Mouse (Mus musculus) MEL (cell line): Measurements from ENCODE around the gene Ldlrap1. TPM values are rescaled to one million over a fixed set of nuclear protein-coding genes. Genes with fewer than 3 reads are reported as not detected.

ENCODE experiments used
- DNase-seq: peaks from one replicate; pipeline ENCODE4 v3.0.0; 2011; ENCODE audit warnings: low read depth, low spot score
- H3K27ac ChIP-seq: 2 replicates; pipeline ENCODE4 v1.5.1; 2012; ENCODE audit warnings: low read depth, mild to moderate bottlenecking, control low read depth, low read length, moderate library complexity; ENCODE audit not compliant: control insufficient read depth
- H3K27me3 ChIP-seq, 2 experiments: fragments of 150-350 bp in 1 of 2; sonication (generic) in 1 of 2; 2 replicates each; pipeline ENCODE4 v1.6.1; 2012; ENCODE audit warnings: low read length in 2 of 2, mild to moderate bottlenecking in 2 of 2, improper control_type of control experiment in 1 of 2, moderate library complexity in 1 of 2; ENCODE audit not compliant: insufficient read depth in 2 of 2, control insufficient read depth in 1 of 2
- H3K36me3 ChIP-seq, 2 experiments: 2 replicates each; pipeline ENCODE4 v1.6.1; 2012 to 2014; ENCODE audit warnings: low read length in 2 of 2, improper control_type of control experiment in 1 of 2, inconsistent platforms in 1 of 2, mild to moderate bottlenecking in 1 of 2; ENCODE audit not compliant: insufficient read depth in 2 of 2, control insufficient read depth in 1 of 2
- H3K4me1 ChIP-seq, 2 experiments: fragments of 150-350 bp in 1 of 2; sonication (generic) in 1 of 2; 2 replicates each; pipeline ENCODE4 v1.6.1; 2012; ENCODE audit warnings: low read length in 2 of 2, improper control_type of control experiment in 1 of 2, mild to moderate bottlenecking in 1 of 2; ENCODE audit not compliant: insufficient read depth in 2 of 2, control insufficient read depth in 1 of 2
- H3K4me3 ChIP-seq, 2 experiments: fragments of 150-350 bp in 1 of 2; sonication (generic) in 1 of 2; 2 replicates each; pipeline ENCODE4 v1.5.1; 2012; ENCODE audit warnings: low read depth in 2 of 2, low read length in 2 of 2, mild to moderate bottlenecking in 2 of 2, moderate library complexity in 2 of 2, control low read depth in 1 of 2, improper control_type of control experiment in 1 of 2; ENCODE audit not compliant: control insufficient read depth in 1 of 2, insufficient read depth in 1 of 2
- H3K79me2 ChIP-seq: 2 replicates; pipeline ENCODE4 v1.6.1; 2012; ENCODE audit warnings: mild to moderate bottlenecking, low read length, moderate library complexity; ENCODE audit not compliant: control insufficient read depth, poor library complexity, insufficient read depth
- H3K9ac ChIP-seq: 2 replicates; pipeline ENCODE4 v1.6.1; 2012; ENCODE audit warnings: low read depth, mild to moderate bottlenecking, control low read depth, low read length, moderate library complexity; ENCODE audit not compliant: control insufficient read depth, poor library complexity, severe bottlenecking
- H3K9me3 ChIP-seq: fragments of 150-350 bp; sonication (generic); replicated peaks from 2 replicates; pipeline ENCODE4 v1.6.1; 2012; ENCODE audit warnings: mild to moderate bottlenecking, low read length, improper control_type of control experiment, moderate library complexity; ENCODE audit not compliant: insufficient read depth
- CTCF ChIP-seq, 3 experiments: IDR thresholded peaks in 2 of 3; conservative IDR thresholded peaks in 1 of 3; 2 replicates each; pipeline ENCODE4 v1.5.1; 2011 to 2012; ENCODE audit warnings: low read length in 3 of 3, low read depth in 2 of 3, mild to moderate bottlenecking in 2 of 3, improper control_type of control experiment in 1 of 3, inconsistent platforms in 1 of 3, mixed read lengths in 1 of 3, moderate library complexity in 1 of 3; ENCODE audit not compliant: control insufficient read depth in 1 of 3, insufficient read depth in 1 of 3, poor library complexity in 1 of 3, severe bottlenecking in 1 of 3
- E2F4 ChIP-seq: IDR thresholded peaks from 2 replicates; pipeline ENCODE4 v1.6.1; 2011; ENCODE audit warnings: low read depth, low read length, improper control_type of control experiment, borderline replicate concordance
- EP300 ChIP-seq, 2 experiments: IDR thresholded peaks; 2 replicates each; pipeline ENCODE4 v1.6.1; 2011; ENCODE audit warnings: improper control_type of control experiment in 2 of 2, low read length in 2 of 2, low read depth in 1 of 2, mild to moderate bottlenecking in 1 of 2
- GABPA ChIP-seq: IDR thresholded peaks from 2 replicates; pipeline ENCODE4 v1.6.1; 2012; ENCODE audit warnings: low read depth, mild to moderate bottlenecking, inconsistent platforms, low read length, improper control_type of control experiment, moderate library complexity
- GATA1 ChIP-seq: IDR thresholded peaks from 2 replicates; pipeline ENCODE4 v1.6.1; 2011; ENCODE audit warnings: low read depth, low read length, improper control_type of control experiment
- HCFC1 ChIP-seq: IDR thresholded peaks from 2 replicates; pipeline ENCODE4 v1.6.1; 2012; ENCODE audit warnings: low read depth, mild to moderate bottlenecking, inconsistent platforms, low read length, improper control_type of control experiment, moderate library complexity
- JUND ChIP-seq: IDR thresholded peaks from 2 replicates; pipeline ENCODE4 v1.6.1; 2011; ENCODE audit warnings: low read depth, mild to moderate bottlenecking, improper control_type of control experiment, low read length
- KAT2A ChIP-seq: conservative IDR thresholded peaks from 2 replicates; pipeline ENCODE4 v1.6.1; 2012; ENCODE audit warnings: low read depth, low read length, improper control_type of control experiment, inconsistent platforms
- MAFK ChIP-seq: IDR thresholded peaks from 2 replicates; pipeline ENCODE4 v1.6.1; 2011; ENCODE audit warnings: low read depth, mild to moderate bottlenecking, low read length, improper control_type of control experiment, borderline replicate concordance
- MAX ChIP-seq: IDR thresholded peaks from 2 replicates; pipeline ENCODE4 v1.6.1; 2011; ENCODE audit warnings: low read length, improper control_type of control experiment
- MEF2A ChIP-seq: IDR thresholded peaks from 2 replicates; pipeline ENCODE4 v1.6.1; 2014; ENCODE audit warnings: low read depth, mild to moderate bottlenecking, inconsistent platforms, low read length, improper control_type of control experiment; ENCODE audit not compliant: poor library complexity, insufficient replicate concordance, severe bottlenecking; ENCODE audit errors: extremely low read depth
- MXI1 ChIP-seq: IDR thresholded peaks from 2 replicates; pipeline ENCODE4 v1.6.1; 2011; ENCODE audit warnings: mild to moderate bottlenecking, low read depth, low read length, improper control_type of control experiment
- NELFE ChIP-seq: IDR thresholded peaks from 2 replicates; pipeline ENCODE4 v1.6.1; 2011; ENCODE audit warnings: low read depth, low read length, improper control_type of control experiment
- NRF1 ChIP-seq: IDR thresholded peaks from 2 replicates; pipeline ENCODE4 v1.6.1; 2014; ENCODE audit warnings: low read depth, mild to moderate bottlenecking, inconsistent platforms, low read length, improper control_type of control experiment, moderate library complexity; ENCODE audit not compliant: poor library complexity, insufficient read depth, severe bottlenecking
- POLR2A ChIP-seq, 2 experiments: IDR thresholded peaks; 2 replicates each; pipeline ENCODE4 v1.6.1; 2011 to 2012; ENCODE audit warnings: low read length in 2 of 2, mild to moderate bottlenecking in 2 of 2, control low read depth in 1 of 2, improper control_type of control experiment in 1 of 2, low read depth in 1 of 2, moderate library complexity in 1 of 2; ENCODE audit not compliant: control insufficient read depth in 1 of 2, insufficient read depth in 1 of 2, poor library complexity in 1 of 2
- POLR2AphosphoS2 ChIP-seq: IDR thresholded peaks from 2 replicates; pipeline ENCODE4 v1.6.1; 2011; ENCODE audit warnings: low read length, improper control_type of control experiment
- RAD21 ChIP-seq: IDR thresholded peaks from 2 replicates; pipeline ENCODE4 v1.6.1; 2011; ENCODE audit warnings: mild to moderate bottlenecking, low read depth, low read length, improper control_type of control experiment
- RCOR1 ChIP-seq: IDR thresholded peaks from 2 replicates; pipeline ENCODE4 v1.6.1; 2012; ENCODE audit warnings: low read depth, mild to moderate bottlenecking, inconsistent platforms, low read length, improper control_type of control experiment
- SIN3A ChIP-seq: IDR thresholded peaks from 2 replicates; pipeline ENCODE4 v1.6.1; 2012; ENCODE audit warnings: low read length, improper control_type of control experiment, inconsistent platforms
- SMC3 ChIP-seq: IDR thresholded peaks from 2 replicates; pipeline ENCODE4 v1.6.1; 2011; ENCODE audit warnings: low read depth, low read length, improper control_type of control experiment
- TAL1 ChIP-seq: IDR thresholded peaks from 2 replicates; pipeline ENCODE4 v1.6.1; 2012; ENCODE audit warnings: mild to moderate bottlenecking, inconsistent platforms, low read length, moderate library complexity, mixed read lengths
- TCF12 ChIP-seq: IDR thresholded peaks from 2 replicates; pipeline ENCODE4 v1.6.1; 2014; ENCODE audit warnings: low read depth, mild to moderate bottlenecking, inconsistent platforms, low read length, improper control_type of control experiment, moderate library complexity
- USF1 ChIP-seq: IDR thresholded peaks from 2 replicates; pipeline ENCODE4 v1.6.1; 2014; ENCODE audit warnings: low read depth, mild to moderate bottlenecking, inconsistent platforms, low read length, improper control_type of control experiment, moderate library complexity
- USF2 ChIP-seq, 2 experiments: IDR thresholded peaks; 2 replicates each; pipeline ENCODE4 v1.6.1; 2011 to 2012; ENCODE audit warnings: improper control_type of control experiment in 2 of 2, low read length in 2 of 2, borderline replicate concordance in 1 of 2, inconsistent platforms in 1 of 2, low read depth in 1 of 2, mild to moderate bottlenecking in 1 of 2; ENCODE audit not compliant: insufficient read depth in 1 of 2
- ZC3H11A ChIP-seq: IDR thresholded peaks from 2 replicates; pipeline ENCODE4 v1.6.1; 2012; ENCODE audit warnings: low read depth, mild to moderate bottlenecking, inconsistent platforms, low read length, improper control_type of control experiment
- ZMIZ1 ChIP-seq: IDR thresholded peaks from 2 replicates; pipeline ENCODE4 v1.6.1; 2012; ENCODE audit warnings: low read depth, mild to moderate bottlenecking, inconsistent platforms, low read length, improper control_type of control experiment, moderate library complexity
- ZNF384 ChIP-seq: IDR thresholded peaks from 2 replicates; pipeline ENCODE4 v1.6.1; 2012; ENCODE audit warnings: low read depth, mild to moderate bottlenecking, inconsistent platforms, low read length, improper control_type of control experiment
- polyA plus RNA-seq, 2 experiments: library from polyadenylated mRNA; stranded (reverse) in 1 of 2; unstranded in 1 of 2; fragments of >175 nt in 1 of 2; fragments of >200 nt in 1 of 2; gene quantifications; 2 replicates each; pipeline versions ENCODE4 v1.2.1 to v1.2.4; 2012; ENCODE audit warnings: low replicate concordance in 2 of 2, low read depth in 1 of 2; ENCODE audit not compliant: insufficient read length in 2 of 2, insufficient read depth in 1 of 2, missing spikeins in 1 of 2
- total RNA-seq: library from RNA; depleted of rRNA; stranded (reverse); fragments of 300-350 nt; gene quantifications from 2 replicates; pipeline ENCODE4 v1.2.3, GENCODE M21; 2012

The Ldlrap1 gene
- total and polyA plus RNA-seq, 3 experiments = 23.7 to 24.8 TPM; not detected in 1

GRCm38 (mm10) chr4:134719489-134719888, 48.3 kb downstream of the Ldlrap1 start:
- Histone ChIP-seq H3K4me3 (no peak overlapping the region), H3K27ac (no peak overlapping the region), H3K27me3 (no peaks in the 10 kb centered on the region), H3K9ac (0 out of 2 replicates have a peak overlapping the region, but pooled peaks have one; percentile 22), H3K36me3 (peaks cover 0 to 8% of the 10 kb centered on the region in 2 experiments; a peak in 2 of 4 replicates), H3K4me1 (peaks cover 7 to 13% of the 10 kb centered on the region in 2 experiments), H3K79me2 (no peaks in the 10 kb centered on the region), H3K9me3 (no peaks in the 10 kb centered on the region)
- peak; percentile 67 for DNase-seq
- TF ChIP-seq SMC3 (0 out of 2 replicates have a peak, but pooled peaks have one; percentile 8), ZMIZ1 (no peak), TCF12 (peak; percentile 70), RCOR1 (0 out of 2 replicates have a peak, but pooled peaks have one; percentile 18), EP300 (IDR thresholded peaks at IDR 0.05; ENCODE audit: low read depth in 1 of 2, low read length in 2 of 2) (peak; percentile 54 to 62), TAL1 (peak; percentile 77), KAT2A (no peak), SIN3A (0 out of 2 replicates have a peak, but pooled peaks have one; percentile 17), NRF1 (no peak), GATA1 (peak; percentile 68; the same call in 1 of the 2 replicates)

- H3K79me2 ChIP-seq = no peaks in the 10 kb centered on the region; the same call in 1 of the 2 replicates
- peak; percentile 88 for DNase-seq
- TF ChIP-seq USF1 = peak; percentile 93
- TF ChIP-seq EP300 (IDR thresholded peaks at IDR 0.05; ENCODE audit: low read depth in 1 of 2, low read length in 2 of 2) = no peak
- no peak for TF ChIP-seq MEF2A
- TF ChIP-seq KAT2A = no peak
- peak; percentile 59 to 89 (median 88) for TF ChIP-seq CTCF (IDR thresholded peaks at IDR 0.05 in 2 of 3, conservative IDR thresholded peaks at IDR 0.05 in 1 of 3; ENCODE audit: control insufficient read depth in 1 of 3, insufficient read depth in 1 of 3, low read depth in 2 of 3, low read length in 3 of 3, poor library complexity in 1 of 3, severe bottlenecking in 1 of 3)
- 0 out of 2 replicates have a peak, but pooled peaks have one; percentile 3 for TF ChIP-seq ZNF384
- no peak; the same call in 1 of the 2 replicates for TF ChIP-seq HCFC1
- no peak for TF ChIP-seq E2F4
- peak; percentile 93 for TF ChIP-seq SMC3
- TF ChIP-seq POLR2AphosphoS2 = no peak
- peak; percentile 76 for TF ChIP-seq ZC3H11A
- TF ChIP-seq RCOR1 = no peak
- TF ChIP-seq JUND = no peak
- peak in 1 of 2 experiments; percentile 62; a peak in 2 of 4 replicates for TF ChIP-seq USF2 (IDR thresholded peaks at IDR 0.05; ENCODE audit: borderline replicate concordance in 1 of 2, insufficient read depth in 1 of 2, low read depth in 1 of 2, low read length in 2 of 2)
- TF ChIP-seq RAD21 = peak; percentile 88
- peak; percentile 48 for TF ChIP-seq NELFE
- TF ChIP-seq MAX = no peak
- TF ChIP-seq MXI1 = no peak
- TF ChIP-seq GABPA = no peak
- 0 out of 4 replicates have a peak, but pooled peaks of 1 of the 2 experiments have one; percentile 23 for TF ChIP-seq POLR2A (IDR thresholded peaks at IDR 0.05; ENCODE audit: control insufficient read depth in 1 of 2, insufficient read depth in 1 of 2, low read depth in 1 of 2, low read length in 2 of 2, poor library complexity in 1 of 2)
- no peak for TF ChIP-seq MAFK
- TF ChIP-seq, all 39 proteins: peak for 9
- H3K4me3 ChIP-seq = peak overlapping the region; percentile 44 to 47; a peak in 2 of 4 replicates
- no peaks in the 10 kb centered on the region for H3K27me3 ChIP-seq
- no peak overlapping the region for H3K27ac ChIP-seq
- H3K9me3 ChIP-seq = no peaks in the 10 kb centered on the region
- H3K36me3 ChIP-seq = no peaks in the 10 kb centered on the region
- peak overlapping the region; percentile 73 for H3K9ac ChIP-seq
- H3K4me1 ChIP-seq = peaks cover 0 to 3% of the 10 kb centered on the region in 2 experiments; a peak in 2 of 4 replicates
Measured at GRCm38 (mm10) chr4:134713937-134714336, 53.9 kb downstream of the Ldlrap1 start.
